33 mouse cellular contexts compared by ENCODE assay signal in genomic region chr5:37362618-37363017, GRCm38 (mm10). TPM values are rescaled to one million over a fixed set of nuclear protein-coding genes. Genes with fewer than 3 reads are reported as not detected.
"Had no signal": no experiment of that assay in that cellular context is flagged by ENCODE, and none has a peak within 500 bp of the region (broad histone marks: within the 10 kb centered on the region; RNA-seq: fewer than 3 reads in every experiment).

No protein-coding gene starts in this region.

- H3K9me3 ChIP-seq: heart, embryonic 13.5 days; heart, embryonic 15.5 days; hindbrain, embryonic 10.5 days; hindbrain, embryonic 12.5 days; hindbrain, embryonic 13.5 days; hindbrain, embryonic 15.5 days; intestine, embryonic 15.5 days; kidney, embryonic 15.5 days had no signal

- H3K4me1 ChIP-seq: hindbrain, embryonic 10.5 days; hindbrain, embryonic 12.5 days; intestine, embryonic 15.5 days had no signal

- H3K4me2 ChIP-seq: heart, embryonic 11.5 days; heart, embryonic 13.5 days; heart, embryonic 15.5 days; hindbrain, embryonic 12.5 days; hindbrain, embryonic 13.5 days; hindbrain, embryonic 14.5 days; hindbrain, embryonic 15.5 days; intestine, embryonic 15.5 days; kidney, embryonic 15.5 days had no signal

- ATAC-seq: hindbrain, embryonic 16.5 days; hindbrain, postnatal 0 days; inflammation-experienced regulatory T-cells, adult 6 months; intestine, embryonic 15.5 days; intestine, embryonic 16.5 days; intestine, postnatal 0 days had no signal

- H3K4me3 ChIP-seq: heart, adult 2 months; heart, embryonic 13.5 days; heart, embryonic 15.5 days; hindbrain, embryonic 10.5 days; hindbrain, embryonic 12.5 days; hindbrain, embryonic 13.5 days; hindbrain, embryonic 15.5 days; intestine, embryonic 15.5 days; kidney, embryonic 15.5 days; layer of hippocampus, adult 2 months; left cerebral cortex, adult 2 months had no signal

- H3K27me3 ChIP-seq: heart, embryonic 13.5 days; heart, embryonic 15.5 days; hindbrain, embryonic 12.5 days; hindbrain, embryonic 13.5 days; hindbrain, embryonic 15.5 days; intestine, embryonic 15.5 days; kidney, embryonic 15.5 days had no signal

- H3K27ac ChIP-seq: heart, adult 2 months; heart, embryonic 13.5 days; heart, embryonic 15.5 days; hindbrain, embryonic 10.5 days; hindbrain, embryonic 12.5 days; hindbrain, embryonic 13.5 days; hindbrain, embryonic 14.5 days; hindbrain, embryonic 15.5 days; hindbrain, postnatal 0 days; intestine, embryonic 15.5 days; kidney, embryonic 15.5 days; kidney, postnatal 0 days; layer of hippocampus, adult 2 months; left cerebral cortex, adult 2 months had no signal

- H3K9ac ChIP-seq: heart, embryonic 13.5 days; heart, embryonic 15.5 days; hindbrain, embryonic 12.5 days; hindbrain, embryonic 13.5 days; hindbrain, embryonic 14.5 days; hindbrain, embryonic 15.5 days; intestine, embryonic 15.5 days; kidney, embryonic 15.5 days had no signal

- DNase-seq: heart, adult 2 months; heart, postnatal 36 days; heart, postnatal 4 days; kidney, adult 11 months; kidney, adult 18-20 months; kidney, adult 2 months; kidney, adult 8-10 months; kidney, adult 9 months; kidney, postnatal 10 days; kidney, postnatal 14 days; kidney, postnatal 25 days; kidney, postnatal 36 days; kidney, postnatal 4 days; layer of hippocampus, adult 9-11 months; layer of hippocampus, postnatal 36 days had no signal

- H3K36me3 ChIP-seq: heart, embryonic 15.5 days; hindbrain, embryonic 12.5 days; hindbrain, embryonic 13.5 days; hindbrain, embryonic 15.5 days; intestine, embryonic 15.5 days had no signal

RNA-seq across cellular contexts. Expression of gene Evc2, which starts 24.3 kb away (rescaled TPM):
- polyA plus RNA-seq: inflammation-experienced regulatory T-cells, adult 6 months had no signal

RNA-seq across cellular contexts. Expression of gene Evc, which starts 25.9 kb away (rescaled TPM):
- polyA plus RNA-seq: inflammation-experienced regulatory T-cells, adult 6 months had no signal
